Mouse (Mus musculus) midbrain, embryonic 15.5 days (tissue): ENCODE results near the gene Scg5. TPM values are rescaled to one million over a fixed set of nuclear protein-coding genes. Genes with fewer than 3 reads are reported as not detected.

Source experiments
- polyA plus RNA-seq: library from polyadenylated mRNA; unstranded; fragments of >200 nt; fragmentation: Nextera tagmentation; extraction: Ambion mirVana; gene quantifications from 2 replicates; pipeline ENCODE4 v1.2.1, GENCODE M21; 2015

Scg5 gene
- polyA plus RNA-seq, 1 experiment from 2014 or later = 249 TPM

Other genes starting within 250 kb of the Scg5 start
- 1.3 and 1.4 TPM in 2 replicates for gene Grem1, start 70.5 kb downstream of the Scg5 start, polyA plus RNA-seq
- gene Arhgap11a, start 19.5 kb upstream of the Scg5 start, polyA plus RNA-seq = 6.5 and 6.7 TPM in 2 replicates
- gene Gjd2, start 184.5 kb upstream of the Scg5 start, polyA plus RNA-seq = 9.7 and 10.2 TPM in 2 replicates
- 3.0 and 54.5 TPM in 2 replicates for gene Actc1, start 224.4 kb upstream of the Scg5 start, polyA plus RNA-seq